Mouse (Mus musculus) heart, adult 2 months (tissue): ENCODE data around the gene Col1a1.

Source experiments
- CTCF ChIP-seq: fragments of 200-600 bp; IDR thresholded peaks from 2 replicates; pipeline ENCODE4 v1.8.1; 2022; ENCODE audit warnings: antibody characterized with exemption, mild to moderate bottlenecking, moderate library complexity
- EP300 ChIP-seq: fragments of 200-500 bp; IDR thresholded peaks from 2 replicates; pipeline ENCODE4 v1.6.1; 2011; ENCODE audit warnings: low read depth, low read length, control low read depth; ENCODE audit not compliant: insufficient read depth
- POLR2A ChIP-seq: fragments of 200-500 bp; IDR thresholded peaks from 2 replicates; pipeline ENCODE4 v1.6.1; 2011; ENCODE audit warnings: mild to moderate bottlenecking, low read depth, low read length, control low read depth; ENCODE audit not compliant: insufficient read depth

GRCm38 (mm10) chr11:94938296-94938695, 2.3 kb downstream of the Col1a1 start:
- TF ChIP-seq EP300 (no peak), CTCF (no peak), POLR2A (no peak)
